In the genomic region with DNA sequence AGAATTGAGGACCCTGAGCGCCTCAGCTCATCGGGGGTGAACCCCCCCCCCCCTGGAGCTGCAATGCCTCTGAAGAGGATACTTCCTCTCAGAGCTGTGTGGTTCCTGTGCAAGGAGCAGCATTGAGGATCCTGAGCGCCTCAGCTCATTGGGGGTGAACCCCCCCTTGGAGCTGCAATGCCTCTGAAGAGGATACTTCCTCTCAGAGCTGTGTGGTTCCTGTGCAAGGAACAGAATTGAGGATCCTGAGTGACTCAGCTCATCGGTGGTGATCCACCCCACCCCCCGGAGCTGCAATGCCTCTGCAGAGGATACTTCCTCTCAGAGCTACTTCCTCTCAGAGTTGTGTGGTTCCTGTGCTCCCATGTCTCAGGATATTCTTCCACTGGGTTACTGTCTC, we compare ENCODE assay signal across 14 mouse cellular contexts. TPM values are rescaled to one million over a fixed set of nuclear protein-coding genes. Genes with fewer than 3 reads are reported as not detected.
DNase-seq lines count a peak whose midpoint lies in the region; ATAC-seq and TF ChIP-seq lines count a peak whose summit lies in the region.
"Had no signal": no experiment of that assay in that cellular context is flagged by ENCODE, and none has a peak within 500 bp of the region (broad histone marks: within the 10 kb centered on the region; RNA-seq: fewer than 3 reads in every experiment).

No protein-coding gene starts in this region.

- H3K9me3 ChIP-seq in heart, embryonic 10.5 days, result no peaks in the 10 kb centered on the region
- no peaks in the 10 kb centered on the region for H3K9me3 ChIP-seq in lung, postnatal 0 days (ENCODE audit: low read length)
- no peaks in the 10 kb centered on the region for H3K9me3 ChIP-seq in neural tube, embryonic 15.5 days (replicated peaks)
- H3K9me3 ChIP-seq: forebrain, embryonic 13.5 days; megakaryocyte, embryonic 14.5 days had no signal

- H3K4me2 ChIP-seq in lung, postnatal 0 days (replicated peaks; ENCODE audit: low read depth, low read length), result no peak overlapping the region
- no peak overlapping the region for H3K4me2 ChIP-seq in neural tube, embryonic 15.5 days
- H3K4me2 ChIP-seq: forebrain, embryonic 13.5 days had no signal

- H3K4me1 ChIP-seq in heart, embryonic 10.5 days, result no peaks in the 10 kb centered on the region
- no peaks in the 10 kb centered on the region for H3K4me1 ChIP-seq in lung, postnatal 0 days (ENCODE audit: insufficient read depth, low read depth, low read length)
- H3K4me1 ChIP-seq in small intestine, adult 2 months (ENCODE audit: control insufficient read depth, insufficient read depth, insufficient read length, low read length), result no peaks in the 10 kb centered on the region
- no peaks in the 10 kb centered on the region for H3K4me1 ChIP-seq in neural tube, embryonic 15.5 days
- H3K4me1 ChIP-seq: forebrain, embryonic 13.5 days; megakaryocyte, embryonic 14.5 days had no signal

- no peaks in the 10 kb centered on the region for H3K36me3 ChIP-seq in heart, embryonic 10.5 days
- no peaks in the 10 kb centered on the region for H3K36me3 ChIP-seq in lung, postnatal 0 days (ENCODE audit: insufficient read depth, low read length)
- H3K36me3 ChIP-seq in small intestine, adult 2 months (ENCODE audit: control insufficient read depth, insufficient read depth, low read length), result no peaks in the 10 kb centered on the region
- H3K36me3 ChIP-seq in neural tube, embryonic 15.5 days, result no peaks in the 10 kb centered on the region

- H3K27ac ChIP-seq in heart, embryonic 10.5 days, result no peak overlapping the region
- H3K27ac ChIP-seq in lung, postnatal 0 days (ENCODE audit: low read length), result no peak overlapping the region
- 0 out of 2 replicates have a peak overlapping the region, but pooled peaks have one; percentile 15 for H3K27ac ChIP-seq in small intestine, adult 2 months (ENCODE audit: insufficient read depth, low read depth, low read length)
- H3K27ac ChIP-seq in neural tube, embryonic 15.5 days (replicated peaks), result no peak overlapping the region
- H3K27ac ChIP-seq: forebrain, embryonic 13.5 days had no signal

- peak; percentile 97 for DNase-seq in heart, adult 11 months
- DNase-seq in heart, embryonic 10.5 days (ENCODE audit: low spot score), result no peak
- peak; percentile 4 for DNase-seq in right cerebral cortex, postnatal 14 days
- no peak for DNase-seq in right cerebral cortex, postnatal 4 days
- DNase-seq in lung, postnatal 0 days (ENCODE audit: low spot score), result peak; percentile 33
- DNase-seq in spleen, postnatal 14 days (ENCODE audit: low spot score in 2 of 2), result no peak
- DNase-seq: gastrocnemius, postnatal 10 days; kidney, adult 11 months; layer of hippocampus, postnatal 36 days; retina, postnatal 1 day had no signal

- H3K9ac ChIP-seq in lung, postnatal 0 days (replicated peaks; ENCODE audit: low read depth), result no peak overlapping the region
- H3K9ac ChIP-seq in neural tube, embryonic 15.5 days (replicated peaks), result no peak overlapping the region
- H3K9ac ChIP-seq: forebrain, embryonic 13.5 days had no signal

- TF ChIP-seq POLR2A in small intestine, adult 2 months (IDR thresholded peaks at IDR 0.05; ENCODE audit: low read depth, low read length), result no peak

- TF ChIP-seq CTCF in lung, postnatal 0 days (IDR thresholded peaks at IDR 0.05), result no peak
- TF ChIP-seq CTCF in small intestine, adult 2 months (IDR thresholded peaks at IDR 0.05; ENCODE audit: extremely low read depth, insufficient read length, insufficient replicate concordance, low read depth, low read length), result no peak

- no peaks in the 10 kb centered on the region for H3K27me3 ChIP-seq in heart, embryonic 10.5 days (ENCODE audit: insufficient read depth, poor library complexity, severe bottlenecking)
- no peaks in the 10 kb centered on the region for H3K27me3 ChIP-seq in lung, postnatal 0 days (replicated peaks; ENCODE audit: insufficient read depth, low read length)
- no peaks in the 10 kb centered on the region for H3K27me3 ChIP-seq in small intestine, adult 2 months (ENCODE audit: control insufficient read depth, insufficient read depth, low read length)
- no peaks in the 10 kb centered on the region for H3K27me3 ChIP-seq in neural tube, embryonic 15.5 days (replicated peaks)
- H3K27me3 ChIP-seq: forebrain, embryonic 13.5 days; megakaryocyte, embryonic 14.5 days had no signal

- ATAC-seq in lung, postnatal 0 days, result peak; percentile 62
- no peak for ATAC-seq in neural tube, embryonic 15.5 days (ENCODE audit: low FRiP score)
- ATAC-seq: forebrain, embryonic 13.5 days had no signal

- TF ChIP-seq EP300 in lung, postnatal 0 days (IDR thresholded peaks at IDR 0.05), result no peak

- 66% methylated on average over 5 of the region's 5 CpGs for WGBS in heart, embryonic 10.5 days
- WGBS in lung, postnatal 0 days, result 68% methylated on average over 5 of the region's 5 CpGs
- WGBS in small intestine, adult 2 months, result 63% methylated on average over 5 of the region's 5 CpGs
- 88% methylated on average over 5 of the region's 5 CpGs for WGBS in neural tube, embryonic 15.5 days

- H3K4me3 ChIP-seq in heart, embryonic 10.5 days, result no peak overlapping the region
- no peak overlapping the region for H3K4me3 ChIP-seq in lung, postnatal 0 days (ENCODE audit: low read depth, low read length)
- H3K4me3 ChIP-seq in small intestine, adult 2 months (ENCODE audit: low read depth, low read length), result no peak overlapping the region
- no peak overlapping the region for H3K4me3 ChIP-seq in neural tube, embryonic 15.5 days (replicated peaks)
- H3K4me3 ChIP-seq: forebrain, embryonic 13.5 days; megakaryocyte, embryonic 14.5 days had no signal

RNA-seq across cellular contexts. Expression of gene Nlrp1b, which starts 20.8 kb away (rescaled TPM):
- not detected in 2 replicates for polyA plus RNA-seq in heart, embryonic 10.5 days (2016; fragmentation: Nextera tagmentation; extraction: Ambion mirVana)
- polyA plus RNA-seq in lung, postnatal 0 days (2015; fragmentation: Nextera tagmentation; extraction: Ambion mirVana), result 0.08 and 0.14 TPM in 2 replicates
- 0.05 and 1.4 TPM in 2 replicates for polyA plus RNA-seq in small intestine, adult 2 months (2012; rRNA removed)
- polyA plus RNA-seq in neural tube, embryonic 15.5 days (2015; fragmentation: Nextera tagmentation; extraction: Ambion mirVana), result 0.05 TPM in 1 of 2 replicates, not detected in the other
- polyA plus RNA-seq: forebrain, embryonic 13.5 days had no signal

Comparison
In these comparisons a context has a peak if more than half of its experiments do, and no peak if none do; other contexts are left out.
1. DNase-seq: peak in heart, adult 11 months (single experiment), right cerebral cortex, postnatal 14 days (single experiment) and lung, postnatal 0 days (single experiment); none in heart, embryonic 10.5 days (single experiment), right cerebral cortex, postnatal 4 days (single experiment) and spleen, postnatal 14 days (0 of 2).